Mouse (Mus musculus): ENCODE measurements at regions not wholly inside any gene's neighbourhood (a gene's known extent, or its start where the extent isn't known, plus 50 kb on each side); places are given as distances from the start of the nearest gene placed in this dataset.

DNA sequence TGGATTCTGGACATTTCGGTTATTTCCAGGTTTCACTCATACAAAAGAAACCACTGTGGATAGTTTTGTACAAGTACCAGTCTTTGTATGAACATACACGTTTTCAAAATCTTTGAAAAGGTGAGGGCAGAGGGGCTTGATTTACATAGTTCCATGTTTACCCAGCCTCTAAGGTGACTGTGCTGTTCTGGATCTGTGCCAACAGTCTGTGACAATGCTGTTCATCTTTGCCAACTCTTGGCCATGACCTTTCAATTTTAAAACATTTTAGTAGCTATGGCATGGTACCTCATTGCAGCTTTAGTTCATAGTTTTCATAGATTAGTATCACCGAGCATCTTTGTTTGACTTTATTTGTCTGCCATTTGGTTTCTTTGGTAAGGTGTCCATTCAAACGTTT lies 243.0 kb downstream of the Kcnrg start:
- no peak for TF ChIP-seq CTCF (IDR thresholded peaks at IDR 0.05; ENCODE audit: borderline replicate concordance, extremely low read depth, insufficient read depth, insufficient read length)
- TF ChIP-seq POLR2A (IDR thresholded peaks at IDR 0.05; ENCODE audit: borderline replicate concordance, extremely low read depth, insufficient read depth, insufficient read length, poor library complexity, severe bottlenecking), result no peak

All from brain, embryonic 14.5 days (tissue).